ENCODE assay signal across 24 mouse cellular contexts in the genomic region with DNA sequence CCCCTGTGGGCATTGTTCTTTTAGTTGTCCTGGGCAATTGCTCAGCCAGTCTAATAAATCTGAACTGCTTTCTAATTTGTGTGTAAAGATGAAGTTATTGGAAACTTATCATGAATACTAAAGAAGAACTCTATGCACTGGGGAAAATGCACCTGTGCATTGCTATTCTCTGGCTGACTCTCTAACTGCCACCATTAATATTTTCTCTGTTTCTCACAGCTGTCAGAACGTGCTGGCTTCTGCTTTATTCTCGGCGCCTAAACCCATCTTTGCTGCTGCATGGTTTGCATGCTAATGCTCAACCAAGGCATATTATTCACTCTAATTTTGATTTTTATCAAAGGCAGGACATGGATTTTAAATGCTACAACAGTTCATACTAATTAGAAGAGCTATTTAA.
"Had no signal": no experiment of that assay in that cellular context is flagged by ENCODE, and none has a peak within 500 bp of the region (broad histone marks: within the 10 kb centered on the region; RNA-seq: fewer than 3 reads in every experiment).

No protein-coding gene starts in this region.

- H3K36me3 ChIP-seq: heart, embryonic 10.5 days; heart, embryonic 12.5 days; hindbrain, embryonic 10.5 days; hindbrain, embryonic 13.5 days; hindbrain, embryonic 15.5 days; intestine, embryonic 15.5 days; limb, embryonic 13.5 days; limb, embryonic 15.5 days had no signal

- DNase-seq: gastrocnemius, adult 2 months; gastrocnemius, postnatal 10 days; gastrocnemius, postnatal 25 days; heart, adult 18-20 months; heart, postnatal 10 days; heart, postnatal 4 days; kidney, adult 18-20 months; kidney, adult 8-10 months; kidney, postnatal 14 days; kidney, postnatal 36 days; layer of hippocampus, adult 9-11 months; layer of hippocampus, postnatal 36 days; left cerebral cortex, postnatal 4 days had no signal

- H3K4me1 ChIP-seq: heart, embryonic 10.5 days; heart, embryonic 12.5 days; hindbrain, embryonic 10.5 days; hindbrain, embryonic 13.5 days; hindbrain, embryonic 15.5 days; intestine, embryonic 15.5 days; limb, embryonic 13.5 days; limb, embryonic 15.5 days had no signal

- H3K9ac ChIP-seq: heart, embryonic 12.5 days; hindbrain, embryonic 13.5 days; hindbrain, embryonic 15.5 days; intestine, embryonic 15.5 days; limb, embryonic 13.5 days; limb, embryonic 15.5 days had no signal

- ATAC-seq: inflammation-experienced regulatory T-cells, adult 6 months; intestine, embryonic 15.5 days; intestine, postnatal 0 days had no signal

- H3K4me3 ChIP-seq: gastrocnemius, adult 2 months; heart, embryonic 10.5 days; heart, embryonic 12.5 days; hindbrain, embryonic 10.5 days; hindbrain, embryonic 13.5 days; hindbrain, embryonic 15.5 days; intestine, embryonic 15.5 days; limb, embryonic 13.5 days; limb, embryonic 15.5 days had no signal

- H3K4me2 ChIP-seq: heart, embryonic 12.5 days; hindbrain, embryonic 13.5 days; hindbrain, embryonic 15.5 days; intestine, embryonic 15.5 days; limb, embryonic 13.5 days; limb, embryonic 15.5 days had no signal

- H3K27me3 ChIP-seq: heart, embryonic 12.5 days; hindbrain, embryonic 13.5 days; hindbrain, embryonic 15.5 days; intestine, embryonic 15.5 days; limb, embryonic 13.5 days; limb, embryonic 15.5 days had no signal

- H3K27ac ChIP-seq: gastrocnemius, adult 2 months; heart, embryonic 10.5 days; hindbrain, embryonic 10.5 days; hindbrain, embryonic 13.5 days; hindbrain, embryonic 15.5 days; intestine, embryonic 15.5 days; kidney, postnatal 0 days; limb, embryonic 13.5 days; limb, embryonic 15.5 days had no signal

- H3K9me3 ChIP-seq: heart, embryonic 10.5 days; heart, embryonic 12.5 days; hindbrain, embryonic 10.5 days; hindbrain, embryonic 13.5 days; hindbrain, embryonic 15.5 days; intestine, embryonic 15.5 days; limb, embryonic 13.5 days; limb, embryonic 15.5 days had no signal
